Mouse (Mus musculus) midbrain, embryonic 16.5 days (tissue): Measurements from ENCODE around the gene Slc2a5. TPM values are rescaled to one million over a fixed set of nuclear protein-coding genes. Genes with fewer than 3 reads are reported as not detected.

ENCODE experiments used
- ATAC-seq: fragments of 200-750 bp; cut with Nextera tagmentation; 2 replicates; pipeline ENCODE4 v1.8.0; 2017; ENCODE audit warnings: moderate TSS enrichment
- H3K27ac ChIP-seq: fragments of 300-500 bp; sonication (generic); 2 replicates; pipeline ENCODE4 v1.5.1; 2014; ENCODE audit warnings: mild to moderate bottlenecking, low read length, mixed read lengths
- H3K27me3 ChIP-seq: fragments of 300-500 bp; sonication (generic); 2 replicates; pipeline ENCODE4 v1.6.1; 2014; ENCODE audit warnings: low read depth, low read length, mixed read lengths; ENCODE audit not compliant: control insufficient read depth, insufficient read depth
- H3K36me3 ChIP-seq: fragments of 300-500 bp; sonication (generic); 2 replicates; pipeline ENCODE4 v1.6.1; 2014; ENCODE audit warnings: mild to moderate bottlenecking, low read length, moderate library complexity, mixed read lengths; ENCODE audit not compliant: control insufficient read depth, insufficient read depth
- H3K4me1 ChIP-seq: fragments of 300-500 bp; sonication (generic); 2 replicates; pipeline ENCODE4 v1.6.1; 2014; ENCODE audit warnings: mild to moderate bottlenecking, low read length, mixed read lengths; ENCODE audit not compliant: control insufficient read depth, insufficient read depth
- H3K4me2 ChIP-seq: fragments of 300-500 bp; sonication (generic); 2 replicates; pipeline ENCODE4 v1.6.1; 2014; ENCODE audit warnings: mild to moderate bottlenecking, low read length, mixed read lengths
- H3K4me3 ChIP-seq: fragments of 300-500 bp; sonication (generic); 2 replicates; pipeline ENCODE4 v1.5.1; 2014; ENCODE audit warnings: low read depth, mild to moderate bottlenecking, low read length, moderate library complexity, mixed read lengths
- H3K9ac ChIP-seq: fragments of 300-500 bp; sonication (generic); 2 replicates; pipeline ENCODE4 v1.6.1; 2014; ENCODE audit warnings: low read depth, low read length, mixed read lengths
- H3K9me3 ChIP-seq: fragments of 300-500 bp; sonication (generic); replicated peaks from 2 replicates; pipeline ENCODE4 v1.6.1; 2014; ENCODE audit warnings: mild to moderate bottlenecking, low read length, mixed read lengths; ENCODE audit not compliant: control insufficient read depth, poor library complexity, severe bottlenecking
- WGBS: fragments of 180-500 bp; shearing (Covaris S2); extraction: QIAGEN DNeasy Blood & Tissue Kit; methylation state at CpG from one replicate; pipeline ENCODE4 v1.1.7; 2014; 5-methylcytosine and 5-hydroxymethylcytosine counted together
- polyA plus RNA-seq: library from polyadenylated mRNA; unstranded; fragments of >200 nt; fragmentation: Nextera tagmentation; extraction: Ambion mirVana; gene quantifications from 2 replicates; pipeline ENCODE4 v1.2.1, GENCODE M21; 2015

Slc2a5 gene
- polyA plus RNA-seq, 1 experiment from 2014 or later, result 2.9 TPM

DNA sequence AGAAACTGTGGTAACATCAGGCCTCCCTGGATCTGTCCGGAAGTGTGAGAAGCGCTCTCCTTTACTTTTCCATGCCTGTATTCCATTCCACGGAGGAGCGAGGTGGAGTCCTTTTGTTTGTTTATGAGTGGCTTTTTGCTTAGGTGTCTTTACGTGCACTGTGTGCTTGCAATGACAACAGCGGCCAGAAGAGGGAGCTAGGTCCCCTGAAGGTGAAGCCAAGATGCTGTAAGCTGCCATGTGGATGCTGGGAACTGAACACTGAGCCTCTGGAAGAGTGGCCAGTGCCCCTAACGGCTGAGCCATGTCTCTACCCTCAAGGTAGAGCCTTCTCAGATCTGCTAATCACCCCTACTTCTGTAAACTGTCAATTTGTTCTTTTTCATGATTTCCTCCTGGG, 62.2 kb downstream of the Slc2a5 start:
- ATAC-seq, result no peak
- no peak overlapping the region for H3K4me2 ChIP-seq
- no peak overlapping the region for H3K27ac ChIP-seq
- no peaks in the 10 kb centered on the region for H3K4me1 ChIP-seq
- H3K27me3 ChIP-seq, result no peaks in the 10 kb centered on the region
- WGBS, result 88% methylated on average over 7 of the region's 7 CpGs
- no peaks in the 10 kb centered on the region for H3K36me3 ChIP-seq
- H3K9ac ChIP-seq, result no peak overlapping the region
- no peaks in the 10 kb centered on the region for H3K9me3 ChIP-seq
- no peak overlapping the region for H3K4me3 ChIP-seq

DNA sequence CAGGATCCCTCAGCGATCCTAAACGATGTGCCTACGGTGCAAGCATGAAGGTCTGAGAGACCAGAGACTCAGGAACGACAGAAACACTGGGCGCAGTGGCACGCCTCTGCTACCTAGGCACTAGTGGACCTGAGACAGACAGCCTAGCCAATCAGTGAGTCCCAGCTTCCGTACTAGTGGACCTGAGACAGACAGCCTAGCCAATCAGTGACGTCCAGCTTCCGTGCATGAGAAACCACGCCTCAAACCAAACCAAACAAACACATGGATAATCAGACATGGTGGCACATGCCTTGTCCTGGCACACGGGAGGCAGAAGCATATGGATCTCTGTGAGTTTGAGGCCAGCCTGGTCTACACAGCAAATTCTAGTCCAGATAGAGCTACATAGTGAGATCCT, 69.2 kb downstream of the Slc2a5 start:
- no peak overlapping the region for H3K4me2 ChIP-seq
- H3K9me3 ChIP-seq, result no peaks in the 10 kb centered on the region
- WGBS, result 53% methylated on average over 11 of the region's 11 CpGs
- H3K9ac ChIP-seq, result no peak overlapping the region
- H3K36me3 ChIP-seq, result no peaks in the 10 kb centered on the region
- ATAC-seq, result no peak
- H3K27ac ChIP-seq, result no peak overlapping the region
- no peaks in the 10 kb centered on the region for H3K4me1 ChIP-seq
- H3K4me3 ChIP-seq, result no peak overlapping the region
- H3K27me3 ChIP-seq, result no peaks in the 10 kb centered on the region

DNA sequence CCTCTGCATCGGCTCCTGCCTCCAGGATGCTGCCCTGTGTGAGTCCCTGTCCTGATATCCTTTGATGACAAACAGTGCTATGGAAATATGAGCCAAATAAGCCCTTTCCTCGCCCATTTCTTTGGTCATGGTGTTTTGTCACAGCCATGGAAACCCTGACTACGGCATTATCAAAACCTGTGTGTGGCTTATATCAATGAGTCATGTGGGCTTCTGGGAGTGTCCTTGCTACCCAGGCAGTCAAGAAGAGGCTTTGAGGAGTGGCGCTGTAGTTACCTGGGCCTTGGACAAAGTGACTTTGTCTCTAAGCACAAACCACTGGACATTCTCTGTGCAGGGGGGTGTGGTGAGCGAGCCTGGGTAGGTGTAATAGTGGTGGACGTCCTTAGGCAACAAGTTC, 73.1 kb downstream of the Slc2a5 start:
- WGBS, result 82% methylated on average over 6 of the region's 6 CpGs
- no peak overlapping the region for H3K9ac ChIP-seq
- no peak overlapping the region for H3K4me2 ChIP-seq
- no peak for ATAC-seq
- H3K27ac ChIP-seq, result no peak overlapping the region
- no peaks in the 10 kb centered on the region for H3K27me3 ChIP-seq
- no peaks in the 10 kb centered on the region for H3K36me3 ChIP-seq
- no peak overlapping the region for H3K4me3 ChIP-seq
- no peaks in the 10 kb centered on the region for H3K4me1 ChIP-seq
- peaks cover 2% of the 10 kb centered on the region; the same call in 1 of the 2 replicates for H3K9me3 ChIP-seq

Other genes starting within 250 kb of the Slc2a5 start
- 3.8 and 5.1 TPM in 2 replicates for gene Spsb1, start 164.2 kb upstream of the Slc2a5 start, polyA plus RNA-seq
- 2.5 and 3.1 TPM in 2 replicates for gene H6pd, start 110.3 kb upstream of the Slc2a5 start, polyA plus RNA-seq
- 0.26 and 0.34 TPM in 2 replicates for gene Gpr157, start 31.9 kb upstream of the Slc2a5 start, polyA plus RNA-seq
- not detected in 2 replicates for gene Slc2a7, start 29.7 kb downstream of the Slc2a5 start, polyA plus RNA-seq
- not detected in 2 replicates for gene Car6, start 82.0 kb downstream of the Slc2a5 start, polyA plus RNA-seq
- gene Eno1, start 117.4 kb downstream of the Slc2a5 start, polyA plus RNA-seq, result 1,096 and 1,142 TPM in 2 replicates
- gene Rere, start 162.4 kb downstream of the Slc2a5 start, polyA plus RNA-seq, result 29.0 and 31.2 TPM in 2 replicates